Mouse (Mus musculus) fat pad, adult 2 months (tissue): Measurements from ENCODE around the gene Calm4.
"Not testable (repeated sequence)": the region's sequence is repeated elsewhere in the genome, so short reads cannot be mapped to it uniquely, and the experiment has no call there.

ENCODE experiments used
- DNase-seq: peaks from one replicate; pipeline ENCODE4 v3.0.0-alpha.2; 2011; ENCODE audit warnings: low read depth, low spot score; ENCODE audit errors: extremely low read depth

Calm4 gene

GRCm38 (mm10) chr13:3837312-3837807, at the start of gene Calm4:
Gene Calm4, plus strand, starts transcription at chr13:3837757.
- not testable (repeated sequence) for DNase-seq

DNA sequence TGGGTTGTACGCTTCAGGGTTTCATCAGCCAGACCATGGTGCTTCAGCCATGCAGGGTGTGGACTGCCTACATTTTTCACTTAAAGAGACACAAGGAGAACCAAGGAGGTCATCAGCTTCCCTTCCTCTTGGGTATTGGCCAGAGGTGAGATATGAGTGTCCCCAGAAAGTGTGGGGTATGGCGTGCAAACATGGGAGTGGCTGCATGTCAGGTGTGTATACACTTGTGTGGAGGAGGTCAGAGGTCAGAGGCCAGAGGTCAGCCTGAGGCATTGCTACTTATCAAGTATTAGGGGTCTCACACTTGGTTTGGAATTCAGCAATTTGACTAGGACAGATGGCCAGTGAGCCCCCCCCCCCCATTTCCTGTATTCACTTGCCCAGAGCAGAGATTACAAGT, 49.0 kb upstream of the Calm4 start:
- DNase-seq = no peak

- DNase-seq = no peak
Observed at GRCm38 (mm10) chr13:3789531-3789930, 48.0 kb upstream of the Calm4 start.

DNA sequence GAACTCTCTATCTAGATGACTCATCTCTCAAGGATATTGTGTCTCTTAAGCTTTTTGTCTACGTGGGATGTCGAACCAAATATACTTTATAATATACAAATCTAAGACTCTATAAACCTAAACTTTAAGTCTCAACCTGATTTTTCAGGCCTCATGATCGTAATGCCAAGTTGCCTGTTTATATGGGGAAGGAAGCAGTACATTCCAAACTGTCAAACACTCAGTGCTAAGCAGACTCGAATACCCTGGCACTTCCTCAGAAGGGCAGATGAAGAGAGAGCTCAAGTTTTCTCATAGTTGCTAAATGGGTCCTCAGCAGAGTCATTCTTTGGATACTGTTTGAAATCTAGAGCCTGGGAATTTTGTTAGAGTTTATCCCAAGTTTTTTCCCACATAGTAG, 40.9 kb upstream of the Calm4 start:
- no peak for DNase-seq

- no peak for DNase-seq
Observed at GRCm38 (mm10) chr13:3798751-3799150, 38.8 kb upstream of the Calm4 start.

GRCm38 (mm10) chr13:3799386-3799785, 38.2 kb upstream of the Calm4 start:
- no peak for DNase-seq

- DNase-seq = peak; percentile 94
Observed at GRCm38 (mm10) chr13:3804186-3804585, 33.4 kb upstream of the Calm4 start, which contains the start of gene Calml3. Gene Calml3, minus strand, starts transcription at chr13:3804316.

GRCm38 (mm10) chr13:3805132-3805531, 32.4 kb upstream of the Calm4 start:
- DNase-seq = no peak

DNA sequence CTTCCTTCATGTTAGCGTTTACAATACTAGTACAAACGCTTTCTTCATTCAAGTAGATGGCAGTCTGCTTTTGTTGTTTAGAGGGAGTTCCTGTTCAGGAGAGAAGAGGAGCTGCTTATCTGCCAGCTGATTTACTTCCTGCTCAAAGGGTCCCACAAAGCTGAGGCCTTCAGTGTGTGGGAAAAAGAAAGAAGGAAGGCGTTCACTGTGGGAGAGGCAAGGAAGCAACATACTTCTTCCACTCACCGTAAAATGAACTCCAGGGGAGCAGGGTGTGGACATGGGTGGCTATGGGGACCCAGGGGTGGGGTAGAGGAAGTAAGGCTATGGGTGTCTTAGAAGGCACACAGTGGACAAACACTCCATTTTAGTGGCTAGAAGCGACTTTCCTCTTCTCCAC, 31.9 kb upstream of the Calm4 start:
- DNase-seq = no peak

- DNase-seq = no peak
Observed at GRCm38 (mm10) chr13:3807131-3807827, 30.3 kb upstream of the Calm4 start.

DNA sequence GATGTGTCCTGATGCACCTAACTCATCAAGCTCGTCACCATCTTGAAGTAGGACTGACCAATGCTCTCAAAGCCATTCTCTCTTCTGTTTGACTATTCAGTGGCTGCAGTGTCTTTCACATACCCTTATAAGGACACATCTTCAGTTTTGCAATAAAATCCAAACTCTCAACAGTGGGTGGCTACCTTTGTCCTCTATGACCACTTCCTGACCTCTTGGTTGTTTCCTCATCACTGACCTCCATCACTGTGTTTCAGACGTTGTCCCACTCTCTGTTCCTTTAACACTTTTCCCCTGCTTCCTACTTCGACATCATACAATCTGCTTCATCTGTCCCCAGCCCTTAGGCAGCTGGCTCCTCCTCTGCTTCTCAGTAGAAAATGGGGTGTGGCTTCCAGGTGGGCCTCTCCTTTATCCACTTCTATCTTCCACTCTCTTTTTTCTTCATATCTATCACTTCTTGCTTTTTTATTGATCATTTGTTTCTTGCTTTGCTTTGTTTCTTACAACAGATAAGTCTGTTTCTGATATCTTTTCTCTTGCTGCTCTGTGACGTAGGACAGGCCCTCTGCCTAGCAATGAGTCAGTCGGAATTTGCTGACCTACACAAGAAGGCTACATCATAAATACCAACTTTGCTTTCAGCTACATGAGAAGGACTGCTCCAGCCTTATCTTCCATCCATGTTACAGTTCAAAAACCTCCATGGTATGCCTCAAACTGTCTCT, 19.4 kb upstream of the Calm4 start:
- no peak for DNase-seq

DNA sequence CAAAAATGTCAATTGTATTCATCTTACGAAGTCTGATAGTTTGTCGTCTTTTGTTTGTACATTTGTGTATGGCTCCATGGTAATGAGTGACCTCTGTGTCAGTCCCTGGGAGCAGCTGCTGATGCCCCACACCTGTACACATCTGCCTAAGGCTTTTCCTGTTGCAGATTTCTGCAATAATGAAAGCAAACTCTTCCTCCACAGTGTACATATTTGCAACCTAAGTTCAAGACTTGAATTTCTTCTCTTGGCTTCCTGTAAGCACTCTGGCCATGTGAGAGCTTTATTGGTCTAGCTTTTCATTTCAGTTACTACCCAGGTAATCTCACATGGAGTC, 18.8 kb upstream of the Calm4 start:
- no peak for DNase-seq

DNA sequence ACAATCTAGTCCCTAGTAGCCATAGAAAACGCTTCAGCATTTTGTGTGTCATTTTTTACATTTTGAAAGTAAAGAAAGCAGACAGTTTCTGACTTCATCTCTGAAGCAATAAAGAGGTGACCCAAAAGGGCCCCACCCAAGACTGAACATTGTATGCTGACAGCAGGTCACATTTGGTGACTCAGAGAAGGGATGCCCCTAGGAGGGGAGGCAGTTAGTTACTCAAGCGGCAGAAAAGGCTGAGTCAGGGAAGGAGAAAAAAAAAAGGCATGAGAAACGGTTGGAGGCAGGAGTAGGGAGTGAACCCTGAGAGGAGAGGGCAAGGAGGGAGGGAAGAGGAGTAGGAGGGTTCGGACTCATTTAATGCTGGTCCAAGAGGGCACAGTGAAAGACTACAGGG, 15.5 kb upstream of the Calm4 start:
- DNase-seq = no peak

DNA sequence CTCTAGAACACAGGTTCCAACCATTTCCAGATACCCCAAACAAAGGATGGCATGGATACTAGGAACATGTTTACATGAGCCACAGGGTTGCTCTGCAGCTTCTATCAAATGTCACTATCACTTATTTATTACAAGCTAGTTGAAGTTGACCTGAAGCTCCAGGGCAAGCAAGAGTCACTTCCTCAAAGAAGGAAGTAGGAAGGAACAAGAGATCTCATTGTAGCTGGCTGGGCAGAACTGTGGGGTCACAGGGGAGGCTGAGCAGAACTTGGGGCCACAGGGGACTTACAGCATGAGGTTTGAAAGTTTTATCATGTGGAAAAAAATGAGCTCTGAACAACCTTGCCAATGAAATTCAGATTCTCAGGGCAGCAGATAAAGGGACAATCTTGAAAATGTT, 11.8 kb upstream of the Calm4 start:
- DNase-seq = no peak

- DNase-seq = peak; percentile 92
Observed at GRCm38 (mm10) chr13:3831546-3831945, 6.0 kb upstream of the Calm4 start.

DNA sequence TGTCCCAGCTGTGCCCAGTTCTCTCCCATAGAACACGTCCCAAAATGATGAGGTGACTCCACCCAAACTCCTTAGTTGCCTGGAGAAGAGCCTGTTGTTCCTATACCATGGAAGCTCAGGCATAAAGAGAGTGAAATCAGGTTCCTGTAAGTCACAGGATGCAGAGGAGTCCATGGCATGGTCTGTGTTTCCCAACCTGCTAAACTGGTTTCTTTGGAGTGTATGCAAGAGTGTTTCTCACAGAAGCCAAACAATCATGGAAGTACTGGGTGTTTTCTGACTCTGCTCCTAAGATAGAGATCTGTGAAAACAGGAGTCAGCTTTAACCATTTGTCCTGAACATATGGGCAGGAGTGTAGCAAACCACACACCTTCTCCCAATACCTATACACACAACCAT, 5.6 kb upstream of the Calm4 start:
- peak; percentile 94 for DNase-seq

DNA sequence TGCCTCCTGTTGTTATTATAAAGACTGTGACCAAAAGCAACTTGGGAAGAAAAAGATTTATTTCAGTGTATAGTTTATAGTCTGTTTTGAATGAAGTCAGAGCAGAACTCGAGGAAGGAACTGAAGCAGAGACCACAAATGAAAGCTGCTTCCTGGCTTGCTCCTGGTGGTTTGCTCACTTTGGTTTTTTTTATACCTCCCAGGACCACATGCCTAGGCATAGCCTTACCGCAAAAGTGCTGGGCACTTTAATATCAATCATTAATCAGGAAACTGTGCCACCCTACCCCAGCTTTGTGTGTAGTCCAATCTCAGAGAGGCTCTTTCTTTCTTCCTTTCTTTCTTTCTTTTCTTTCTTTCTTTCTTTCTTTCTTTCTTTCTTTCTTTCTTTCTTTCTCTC, 5.1 kb upstream of the Calm4 start:
- DNase-seq = no peak

DNA sequence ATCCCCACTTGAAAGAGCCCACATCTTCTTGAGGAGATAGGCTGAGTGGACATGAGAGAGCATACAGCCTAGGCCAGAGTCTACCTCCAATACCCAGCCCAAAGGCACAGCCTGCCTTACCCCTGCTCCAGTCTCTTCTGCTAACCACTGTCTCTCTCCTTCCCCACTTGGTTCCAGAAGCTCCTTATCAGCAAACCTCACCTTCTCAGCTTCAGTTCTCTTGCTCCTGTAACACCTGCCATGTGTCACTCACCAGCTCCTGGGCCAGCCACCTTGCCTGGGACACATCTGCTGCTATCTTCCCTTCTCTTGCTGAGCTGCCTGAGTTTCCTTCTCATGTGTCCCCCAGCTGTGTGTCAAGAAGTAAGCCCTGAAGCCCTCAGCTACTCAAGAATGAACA, 3.9 kb upstream of the Calm4 start:
- DNase-seq = not testable (repeated sequence)

- DNase-seq = not testable (repeated sequence)
Observed at GRCm38 (mm10) chr13:3840662-3841061, 3.1 kb downstream of the Calm4 start.

- no peak for DNase-seq
Observed at GRCm38 (mm10) chr13:3850330-3850729, 12.8 kb downstream of the Calm4 start.

DNA sequence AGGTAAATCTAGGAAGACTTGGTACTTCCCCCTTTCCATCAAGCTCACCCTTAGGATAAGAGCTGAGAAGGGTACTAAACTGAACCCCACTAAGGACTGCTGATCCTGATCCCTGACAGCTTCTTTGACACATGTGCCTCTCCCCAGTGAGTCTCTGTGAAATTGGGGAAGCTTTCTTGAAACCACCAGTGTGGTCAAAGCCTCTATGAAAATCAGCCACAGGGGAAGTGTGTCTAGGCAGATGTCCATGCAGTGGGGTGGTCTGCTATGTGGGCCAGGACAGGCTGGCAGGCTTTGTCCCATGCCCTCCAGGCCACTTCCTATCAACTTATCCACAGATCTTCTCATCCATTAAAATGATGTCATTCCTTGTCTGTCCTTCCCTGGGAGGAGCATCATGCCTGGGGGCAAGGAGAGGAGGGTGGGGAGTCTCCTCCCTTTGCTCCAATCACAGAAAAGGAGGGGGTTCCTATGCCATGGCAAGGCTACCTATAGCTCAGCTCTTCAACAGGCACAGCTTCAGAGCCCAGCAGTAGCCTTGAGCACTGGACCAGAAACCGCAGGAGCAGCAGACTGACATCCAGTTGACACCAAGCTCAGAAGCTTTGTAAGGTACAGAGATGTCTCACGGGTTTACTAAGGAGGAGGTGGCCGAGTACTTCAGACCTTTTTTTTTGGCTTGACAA, 16.2 kb downstream of the Calm4 start, which contains the start of gene Calm5:
Gene Calm5 (plus strand): TSS at position 526 of the 686 bp plus-strand sequence.
- DNase-seq = not testable (repeated sequence)

GRCm38 (mm10) chr13:3854856-3855255, 17.3 kb downstream of the Calm4 start:
- DNase-seq = no peak
